Mouse (Mus musculus): ENCODE data around the gene Vwa7. TPM values are rescaled to one million over a fixed set of nuclear protein-coding genes. Genes with fewer than 3 reads are reported as not detected.

Gene Vwa7
- polyA plus RNA-seq, 1 experiment from 2014 or later, result 0.07 TPM

DNA sequence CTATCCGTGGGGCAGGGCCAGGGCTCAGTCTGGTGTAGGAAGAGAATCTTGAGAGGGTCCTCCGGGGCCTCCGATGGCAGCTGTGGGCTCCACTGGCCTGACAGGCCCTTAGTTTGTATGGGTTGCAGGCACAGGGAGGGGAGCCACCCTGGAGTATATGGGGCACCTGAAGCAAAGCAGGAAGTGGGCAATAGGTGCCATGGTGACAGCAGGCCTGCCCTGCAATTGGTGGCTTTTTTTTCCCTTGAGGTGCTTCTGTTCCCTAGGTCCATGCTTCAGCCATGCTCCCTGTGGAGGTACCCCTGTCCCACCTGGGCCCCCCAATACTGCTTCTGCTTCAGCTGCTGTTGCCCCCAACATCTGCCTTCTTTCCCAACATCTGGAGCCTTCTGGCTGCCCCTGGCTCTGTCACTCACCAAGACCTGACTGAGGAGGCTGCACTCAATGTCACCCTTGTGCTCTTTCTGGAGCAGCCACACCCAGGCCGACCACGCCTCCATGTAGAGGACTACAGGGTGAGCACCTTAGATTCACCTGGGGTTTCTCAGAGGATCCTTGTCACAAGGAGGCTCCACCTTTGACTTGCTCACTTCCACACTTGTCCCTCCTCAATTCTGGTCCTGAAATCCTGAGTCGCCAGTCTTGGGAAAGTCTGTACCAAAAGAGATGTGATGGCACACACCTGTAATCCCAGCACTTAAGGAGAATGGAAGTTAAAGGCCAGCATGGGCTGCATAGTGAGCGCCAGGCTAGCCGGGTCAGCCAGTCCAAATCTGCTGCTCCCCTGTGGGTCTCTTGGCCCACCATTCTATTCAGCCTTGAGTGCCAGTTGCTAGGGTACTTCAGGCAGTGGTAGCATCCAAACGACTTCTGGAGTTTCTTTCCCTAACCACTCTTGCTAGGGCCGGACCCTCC is 669 bp downstream of the Vwa7 start:
- H3K27ac ChIP-seq (replicated peaks; ENCODE audit: low read depth, low read length), result no peak overlapping the region
- WGBS, result 74% methylated on average over 10 of the region's 10 CpGs
- no peaks in the 10 kb centered on the region for H3K27me3 ChIP-seq (replicated peaks; ENCODE audit: control insufficient read depth, insufficient read depth, low read length)
- no peak for DNase-seq (ENCODE audit: low spot score)
- H3K4me2 ChIP-seq (ENCODE audit: low read depth, low read length), result no peak overlapping the region
- ATAC-seq (ENCODE audit: low read depth), result no peak
- H3K9ac ChIP-seq (ENCODE audit: low read depth, low read length), result no peak overlapping the region
- H3K9me3 ChIP-seq (ENCODE audit: control insufficient read depth, low read length), result no peaks in the 10 kb centered on the region
- peaks cover 48% of the 10 kb centered on the region for H3K36me3 ChIP-seq (ENCODE audit: control insufficient read depth, insufficient read depth, low read length)
- no peak overlapping the region for H3K4me3 ChIP-seq (ENCODE audit: low read depth, low read length)
- no peaks in the 10 kb centered on the region for H3K4me1 ChIP-seq (ENCODE audit: control insufficient read depth, insufficient read depth, low read length)

GRCm38 (mm10) chr17:35017706-35018030 is 1.3 kb downstream of the Vwa7 start:
- no peaks in the 10 kb centered on the region for H3K9me3 ChIP-seq (ENCODE audit: control insufficient read depth, low read length)
- H3K27ac ChIP-seq (replicated peaks; ENCODE audit: low read depth, low read length), result no peak overlapping the region
- peaks cover 42% of the 10 kb centered on the region for H3K36me3 ChIP-seq (ENCODE audit: control insufficient read depth, insufficient read depth, low read length)
- no peaks in the 10 kb centered on the region for H3K4me1 ChIP-seq (ENCODE audit: control insufficient read depth, insufficient read depth, low read length)
- no peaks in the 10 kb centered on the region for H3K27me3 ChIP-seq (replicated peaks; ENCODE audit: control insufficient read depth, insufficient read depth, low read length)
- no peak for ATAC-seq (ENCODE audit: low read depth)
- 73% methylated on average over 14 of the region's 14 CpGs for WGBS
- no peak for DNase-seq (ENCODE audit: low spot score)
- no peak overlapping the region for H3K4me2 ChIP-seq (ENCODE audit: low read depth, low read length)
- H3K4me3 ChIP-seq (ENCODE audit: low read depth, low read length), result no peak overlapping the region
- H3K9ac ChIP-seq (ENCODE audit: low read depth, low read length), result no peak overlapping the region

DNA sequence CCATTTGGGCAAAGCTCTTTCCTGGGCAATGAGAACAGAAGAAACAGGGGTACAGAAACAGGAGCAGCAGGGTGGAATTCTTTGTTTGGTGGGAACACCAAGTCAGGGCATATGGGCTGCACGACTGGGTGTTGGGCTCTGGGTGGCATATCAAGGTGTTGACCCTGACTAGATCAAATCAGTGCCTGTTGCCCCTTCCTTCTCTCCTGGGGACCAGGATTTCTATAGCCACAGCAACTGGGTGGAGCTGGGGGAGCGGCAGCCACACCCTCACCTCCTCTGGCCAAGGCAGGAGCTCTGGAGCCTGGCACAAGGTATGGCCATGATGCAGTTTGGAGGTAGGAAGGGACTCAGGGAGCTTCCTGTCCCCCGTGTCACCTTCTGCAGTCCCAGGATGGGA is 1.8 kb downstream of the Vwa7 start:
- ATAC-seq (ENCODE audit: low read depth), result no peak
- 87% methylated on average over 3 of the region's 3 CpGs for WGBS
- DNase-seq (ENCODE audit: low spot score), result no peak

GRCm38 (mm10) chr17:35019894-35020293 is 3.5 kb downstream of the Vwa7 start:
- Histone ChIP-seq H3K9me3 (ENCODE audit: control insufficient read depth, low read length) (no peaks in the 10 kb centered on the region), H3K4me3 (ENCODE audit: low read depth, low read length) (no peak overlapping the region), H3K4me2 (ENCODE audit: low read depth, low read length) (no peak overlapping the region), H3K4me1 (ENCODE audit: control insufficient read depth, insufficient read depth, low read length) (no peaks in the 10 kb centered on the region), H3K27ac (replicated peaks; ENCODE audit: low read depth, low read length) (no peak overlapping the region), H3K27me3 (replicated peaks; ENCODE audit: control insufficient read depth, insufficient read depth, low read length) (no peaks in the 10 kb centered on the region), H3K9ac (ENCODE audit: low read depth, low read length) (no peak overlapping the region), H3K36me3 (ENCODE audit: control insufficient read depth, insufficient read depth, low read length) (peaks cover 20% of the 10 kb centered on the region)
- WGBS, result 62% methylated on average over 11 of the region's 11 CpGs
- DNase-seq (ENCODE audit: low spot score), result no peak
- no peak for ATAC-seq (ENCODE audit: low read depth)

More for the DNA sequence above, 1.8 kb downstream of the Vwa7 start:
- Histone ChIP-seq H3K4me3 (ENCODE audit: low read depth, low read length) (no peak overlapping the region), H3K9me3 (ENCODE audit: control insufficient read depth, low read length) (no peaks in the 10 kb centered on the region), H3K27me3 (replicated peaks; ENCODE audit: control insufficient read depth, insufficient read depth, low read length) (no peaks in the 10 kb centered on the region), H3K36me3 (ENCODE audit: control insufficient read depth, insufficient read depth, low read length) (peaks cover 37% of the 10 kb centered on the region), H3K4me2 (ENCODE audit: low read depth, low read length) (no peak overlapping the region), H3K9ac (ENCODE audit: low read depth, low read length) (no peak overlapping the region), H3K4me1 (ENCODE audit: control insufficient read depth, insufficient read depth, low read length) (no peaks in the 10 kb centered on the region), H3K27ac (replicated peaks; ENCODE audit: low read depth, low read length) (no peak overlapping the region)

GRCm38 (mm10) chr17:35020551-35020950 is 4.2 kb downstream of the Vwa7 start:
- no peak overlapping the region for H3K27ac ChIP-seq (replicated peaks; ENCODE audit: low read depth, low read length)
- H3K9me3 ChIP-seq (ENCODE audit: control insufficient read depth, low read length), result no peaks in the 10 kb centered on the region
- H3K27me3 ChIP-seq (replicated peaks; ENCODE audit: control insufficient read depth, insufficient read depth, low read length), result no peaks in the 10 kb centered on the region
- H3K36me3 ChIP-seq (ENCODE audit: control insufficient read depth, insufficient read depth, low read length), result peaks cover 13% of the 10 kb centered on the region
- no peaks in the 10 kb centered on the region for H3K4me1 ChIP-seq (ENCODE audit: control insufficient read depth, insufficient read depth, low read length)
- no peak overlapping the region for H3K9ac ChIP-seq (ENCODE audit: low read depth, low read length)
- DNase-seq (ENCODE audit: low spot score) (no peak), ATAC-seq (ENCODE audit: low read depth) (no peak)
- no peak overlapping the region for H3K4me3 ChIP-seq (ENCODE audit: low read depth, low read length)
- WGBS, result 81% methylated on average over 8 of the region's 8 CpGs
- no peak overlapping the region for H3K4me2 ChIP-seq (ENCODE audit: low read depth, low read length)

- Histone ChIP-seq H3K4me2 (ENCODE audit: low read depth, low read length) (peak overlapping the region; percentile 28; the same call in 1 of the 2 replicates), H3K4me1 (ENCODE audit: control insufficient read depth, insufficient read depth, low read length) (peaks cover 4% of the 10 kb centered on the region), H3K27me3 (replicated peaks; ENCODE audit: control insufficient read depth, insufficient read depth, low read length) (no peaks in the 10 kb centered on the region), H3K4me3 (ENCODE audit: low read depth, low read length) (no peak overlapping the region), H3K9ac (ENCODE audit: low read depth, low read length) (no peak overlapping the region), H3K9me3 (ENCODE audit: control insufficient read depth, low read length) (no peaks in the 10 kb centered on the region), H3K27ac (replicated peaks; ENCODE audit: low read depth, low read length) (no peak overlapping the region; the same call in 1 of the 2 replicates), H3K36me3 (ENCODE audit: control insufficient read depth, insufficient read depth, low read length) (peaks cover 6% of the 10 kb centered on the region)
- DNase-seq (ENCODE audit: low spot score), result peak; percentile 81
- peak; percentile 58 for ATAC-seq (ENCODE audit: low read depth)
- 10% methylated on average over 16 of the region's 17 CpGs for WGBS
These were observed 4.9 kb downstream of the Vwa7 start for GRCm38 (mm10) chr17:35021163-35021808.

- Histone ChIP-seq H3K4me3 (ENCODE audit: low read depth, low read length) (no peak overlapping the region), H3K36me3 (ENCODE audit: control insufficient read depth, insufficient read depth, low read length) (no peaks in the 10 kb centered on the region), H3K27ac (replicated peaks; ENCODE audit: low read depth, low read length) (peak overlapping the region; percentile 29; the same call in 1 of the 2 replicates), H3K27me3 (replicated peaks; ENCODE audit: control insufficient read depth, insufficient read depth, low read length) (no peaks in the 10 kb centered on the region), H3K4me2 (ENCODE audit: low read depth, low read length) (no peak overlapping the region), H3K4me1 (ENCODE audit: control insufficient read depth, insufficient read depth, low read length) (peaks cover 4% of the 10 kb centered on the region), H3K9me3 (ENCODE audit: control insufficient read depth, low read length) (no peaks in the 10 kb centered on the region), H3K9ac (ENCODE audit: low read depth, low read length) (no peak overlapping the region)
- WGBS, result 59% methylated on average over 6 of the region's 6 CpGs
- no peak for ATAC-seq (ENCODE audit: low read depth)
- DNase-seq (ENCODE audit: low spot score), result no peak
These were observed 5.6 kb downstream of the Vwa7 start for GRCm38 (mm10) chr17:35021842-35022477.

GRCm38 (mm10) chr17:35022541-35023060 is 6.2 kb downstream of the Vwa7 start:
- 92% methylated on average over 8 of the region's 8 CpGs for WGBS
- H3K9me3 ChIP-seq (ENCODE audit: control insufficient read depth, low read length), result no peaks in the 10 kb centered on the region
- H3K27me3 ChIP-seq (replicated peaks; ENCODE audit: control insufficient read depth, insufficient read depth, low read length), result no peaks in the 10 kb centered on the region
- no peak overlapping the region for H3K4me2 ChIP-seq (ENCODE audit: low read depth, low read length)
- peaks cover 4% of the 10 kb centered on the region for H3K4me1 ChIP-seq (ENCODE audit: control insufficient read depth, insufficient read depth, low read length)
- no peak overlapping the region for H3K4me3 ChIP-seq (ENCODE audit: low read depth, low read length)
- no peaks in the 10 kb centered on the region for H3K36me3 ChIP-seq (ENCODE audit: control insufficient read depth, insufficient read depth, low read length)
- no peak for DNase-seq (ENCODE audit: low spot score)
- no peak overlapping the region for H3K9ac ChIP-seq (ENCODE audit: low read depth, low read length)
- no peak for ATAC-seq (ENCODE audit: low read depth)
- no peak overlapping the region for H3K27ac ChIP-seq (replicated peaks; ENCODE audit: low read depth, low read length)
